Mouse (Mus musculus) large intestine, adult 2 months (tissue): ENCODE measurements around the gene Dnaic2. TPM values are rescaled to one million over a fixed set of nuclear protein-coding genes. Genes with fewer than 3 reads are reported as not detected.

Experiments used
- DNase-seq: peaks from one replicate; pipeline ENCODE4 v3.0.0-alpha.2; 2012; ENCODE audit warnings: low read depth, low spot score
- WGBS: fragments of 180-500 bp; shearing (Covaris S2); methylation state at CpG from one replicate; pipeline ENCODE4 v1.1.7; 2018; 5-methylcytosine and 5-hydroxymethylcytosine counted together
- polyA plus RNA-seq: library from polyadenylated mRNA; depleted of rRNA; stranded (reverse); fragments of >200 nt; gene quantifications from 2 replicates; pipeline ENCODE4 v1.2.3, GENCODE M21; 2012

Dnaic2 gene
- polyA plus RNA-seq, 1 experiment = 0.51 TPM

GRCm38 (mm10) chr11:114698496-114698895 lies 28.7 kb upstream of the Dnaic2 start:
- 86% methylated on average over 7 of the region's 7 CpGs for WGBS
- no peak for DNase-seq

GRCm38 (mm10) chr11:114699511-114699910 lies 27.7 kb upstream of the Dnaic2 start:
- DNase-seq = no peak
- WGBS = 74% methylated on average over 12 of the region's 12 CpGs

GRCm38 (mm10) chr11:114702311-114702995 lies 24.8 kb upstream of the Dnaic2 start:
- no peak for DNase-seq
- 82% methylated on average over 15 of the region's 15 CpGs for WGBS

- WGBS = 84% methylated on average over 6 of the region's 6 CpGs
- DNase-seq = no peak
Observed at GRCm38 (mm10) chr11:114702996-114703361, 24.2 kb upstream of the Dnaic2 start.

GRCm38 (mm10) chr11:114704071-114704913 lies 22.9 kb upstream of the Dnaic2 start:
- WGBS = 77% methylated on average over 22 of the region's 22 CpGs

GRCm38 (mm10) chr11:114706358-114706757 lies 20.9 kb upstream of the Dnaic2 start:
- no peak for DNase-seq
- WGBS = 61% methylated on average over 5 of the region's 5 CpGs

More at GRCm38 (mm10) chr11:114704071-114704913, 22.9 kb upstream of the Dnaic2 start:
- DNase-seq = no peak

GRCm38 (mm10) chr11:114711393-114711792 lies 15.8 kb upstream of the Dnaic2 start:
- DNase-seq = no peak
- whole genome bisulfite sequencing = 79% methylated on average over 3 of the region's 3 CpGs

- no peak for DNase-seq
- WGBS = 81% methylated on average over 12 of the region's 12 CpGs
Observed at GRCm38 (mm10) chr11:114711861-114712260, 15.3 kb upstream of the Dnaic2 start.

GRCm38 (mm10) chr11:114714526-114714925 lies 12.7 kb upstream of the Dnaic2 start:
- DNase-seq = no peak
- WGBS = 86% methylated on average over 6 of the region's 6 CpGs

GRCm38 (mm10) chr11:114715531-114715930 lies 11.7 kb upstream of the Dnaic2 start:
- 70% methylated on average over 7 of the region's 7 CpGs for WGBS

GRCm38 (mm10) chr11:114720535-114720934 lies 6.7 kb upstream of the Dnaic2 start:
- 88% methylated on average over 10 of the region's 10 CpGs for WGBS
- DNase-seq = no peak

More at GRCm38 (mm10) chr11:114715531-114715930, 11.7 kb upstream of the Dnaic2 start:
- no peak for DNase-seq

GRCm38 (mm10) chr11:114722438-114722837 lies 4.8 kb upstream of the Dnaic2 start:
- WGBS = 80% methylated on average over 8 of the region's 8 CpGs
- no peak for DNase-seq

GRCm38 (mm10) chr11:114723030-114723429 lies 4.2 kb upstream of the Dnaic2 start:
- 69% methylated on average over 13 of the region's 13 CpGs for WGBS
- DNase-seq = no peak

GRCm38 (mm10) chr11:114724787-114725590 lies 2.2 kb upstream of the Dnaic2 start:
- DNase-seq = no peak
- WGBS = 24% methylated on average over 11 of the region's 11 CpGs

- 37% methylated on average over 5 of the region's 5 CpGs for WGBS
Observed at GRCm38 (mm10) chr11:114727826-114728186, 598 bp downstream of the Dnaic2 start.

GRCm38 (mm10) chr11:114728333-114728732 lies 1.1 kb downstream of the Dnaic2 start:
- WGBS = 69% methylated on average over 5 of the region's 5 CpGs

More at GRCm38 (mm10) chr11:114727826-114728186, 598 bp downstream of the Dnaic2 start:
- DNase-seq = no peak

GRCm38 (mm10) chr11:114729832-114730363 lies 2.7 kb downstream of the Dnaic2 start:
- WGBS = 43% methylated on average over 6 of the region's 6 CpGs
- no peak for DNase-seq

More at GRCm38 (mm10) chr11:114728333-114728732, 1.1 kb downstream of the Dnaic2 start:
- DNase-seq = no peak

- WGBS = 81% methylated on average over 4 of the region's 4 CpGs
- DNase-seq = no peak
Observed at GRCm38 (mm10) chr11:114731711-114732110, 4.5 kb downstream of the Dnaic2 start.

GRCm38 (mm10) chr11:114732890-114733289 lies 5.7 kb downstream of the Dnaic2 start:
- DNase-seq = no peak
- WGBS = 70% methylated on average over 22 of the region's 22 CpGs

- no peak for DNase-seq
- 74% methylated on average over 2 of the region's 2 CpGs for WGBS
Observed at GRCm38 (mm10) chr11:114736111-114736510, 8.9 kb downstream of the Dnaic2 start.
